Mouse (Mus musculus): ENCODE data around the gene Dusp22. TPM values are rescaled to one million over a fixed set of nuclear protein-coding genes. Genes with fewer than 3 reads are reported as not detected.

The Dusp22 gene
- polyA plus RNA-seq, 1 experiment from 2014 or later, result 18.9 TPM

GRCm38 (mm10) chr13:30738310-30738840 is 78.6 kb downstream of the Dusp22 start:
- H3K9ac ChIP-seq, result no peak overlapping the region
- WGBS, result 70% methylated on average over 4 of the region's 4 CpGs

DNA sequence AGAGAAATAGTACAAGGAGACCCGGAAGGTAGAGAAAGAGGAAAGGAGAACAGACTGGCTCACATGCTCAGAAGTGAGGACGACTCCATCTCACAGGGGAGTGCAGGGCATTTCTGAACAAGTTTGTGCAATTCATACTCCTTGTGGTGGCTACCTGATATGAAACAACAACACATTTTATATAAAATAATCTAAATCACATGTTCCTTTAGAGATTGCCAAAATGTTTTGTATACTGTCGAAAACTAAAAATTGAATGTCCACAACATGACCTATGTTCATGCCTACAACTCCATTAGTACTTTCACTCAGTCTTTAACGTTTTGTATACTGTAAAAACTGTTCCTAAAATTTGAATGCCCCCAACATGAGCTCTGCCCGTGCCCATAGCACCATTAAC is 81.4 kb downstream of the Dusp22 start:
- H3K4me2 ChIP-seq, result no peak overlapping the region
- H3K9ac ChIP-seq, result no peak overlapping the region
- no peak overlapping the region for H3K4me3 ChIP-seq
- H3K4me1 ChIP-seq (replicated peaks), result no peaks in the 10 kb centered on the region
- peaks cover 9% of the 10 kb centered on the region; the same call in 1 of the 2 replicates for H3K27me3 ChIP-seq (replicated peaks)
- no peaks in the 10 kb centered on the region for H3K36me3 ChIP-seq
- WGBS, result 67% methylated on average over 5 of the region's 5 CpGs
- no peaks in the 10 kb centered on the region for H3K9me3 ChIP-seq (replicated peaks)
- no peak for ATAC-seq (ENCODE audit: insufficient number of reproducible peaks, low FRiP score)
- no peak overlapping the region for H3K27ac ChIP-seq (ENCODE audit: poor library complexity, severe bottlenecking)

More at GRCm38 (mm10) chr13:30738310-30738840, 78.6 kb downstream of the Dusp22 start:
- H3K4me3 ChIP-seq, result no peak overlapping the region
- H3K9me3 ChIP-seq (replicated peaks), result no peaks in the 10 kb centered on the region
- no peak overlapping the region for H3K4me2 ChIP-seq
- no peak overlapping the region for H3K27ac ChIP-seq (ENCODE audit: poor library complexity, severe bottlenecking)
- H3K4me1 ChIP-seq (replicated peaks), result no peaks in the 10 kb centered on the region
- peaks cover 3% of the 10 kb centered on the region; the same call in 1 of the 2 replicates for H3K27me3 ChIP-seq (replicated peaks)
- no peaks in the 10 kb centered on the region for H3K36me3 ChIP-seq
- no peak for ATAC-seq (ENCODE audit: insufficient number of reproducible peaks, low FRiP score)

DNA sequence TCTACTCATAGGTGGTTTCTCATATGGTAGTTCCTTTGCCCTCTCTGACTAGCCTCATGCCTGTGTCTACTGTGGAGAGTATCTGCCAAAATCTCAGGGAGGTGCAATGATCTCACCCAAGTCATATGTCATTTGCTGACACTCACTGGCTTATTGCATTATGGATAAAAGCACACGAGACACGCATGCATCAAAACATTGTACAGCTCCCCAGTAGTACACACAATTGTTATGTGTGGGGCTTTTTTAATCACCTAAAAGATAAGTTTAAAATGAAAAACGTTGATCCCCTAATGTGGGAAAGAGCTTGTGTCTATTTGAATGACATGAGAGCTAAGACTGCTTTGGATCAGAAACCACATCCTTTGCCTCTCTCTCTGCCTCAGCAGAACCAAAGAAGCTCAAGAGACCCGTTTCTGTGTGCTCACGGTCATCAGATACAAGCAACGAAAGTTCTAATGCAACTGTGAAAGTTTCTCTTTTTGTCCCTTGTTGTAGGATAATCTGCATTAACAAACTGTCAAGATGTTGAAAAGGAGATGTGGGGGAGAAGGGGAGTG is 82.7 kb downstream of the Dusp22 start:
- Histone ChIP-seq H3K4me1 (replicated peaks) (no peaks in the 10 kb centered on the region), H3K9me3 (replicated peaks) (no peaks in the 10 kb centered on the region), H3K27ac (ENCODE audit: poor library complexity, severe bottlenecking) (no peak overlapping the region), H3K4me2 (no peak overlapping the region), H3K4me3 (no peak overlapping the region), H3K27me3 (replicated peaks) (peaks cover 15% of the 10 kb centered on the region), H3K36me3 (no peaks in the 10 kb centered on the region), H3K9ac (no peak overlapping the region)
- no peak for ATAC-seq (ENCODE audit: insufficient number of reproducible peaks, low FRiP score)
- 66% methylated on average over 6 of the region's 6 CpGs for WGBS

DNA sequence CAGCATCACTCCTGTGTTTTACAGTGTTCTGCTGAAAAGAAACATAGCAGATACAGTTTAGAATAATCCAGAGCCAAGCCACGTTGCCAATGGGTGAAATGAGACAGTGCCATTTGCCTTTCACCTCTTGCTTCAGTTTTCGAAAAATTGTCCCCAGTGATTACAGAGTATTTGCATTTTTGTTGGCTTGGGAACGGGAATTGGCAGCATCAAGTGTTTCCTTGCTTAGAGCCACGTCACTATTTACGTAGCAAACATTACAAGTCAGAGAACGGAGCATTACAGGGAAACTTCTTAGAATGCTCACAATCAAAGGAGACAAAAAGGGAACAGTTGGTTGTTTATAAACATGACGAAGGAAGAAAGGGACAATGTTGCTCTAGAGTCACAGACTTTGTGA is 85.3 kb downstream of the Dusp22 start:
- H3K4me1 ChIP-seq (replicated peaks), result peaks cover 14% of the 10 kb centered on the region
- no peak overlapping the region for H3K4me3 ChIP-seq
- H3K36me3 ChIP-seq, result no peaks in the 10 kb centered on the region
- WGBS, result 70% methylated on average over 7 of the region's 7 CpGs
- H3K4me2 ChIP-seq, result no peak overlapping the region
- no peak overlapping the region for H3K27ac ChIP-seq (ENCODE audit: poor library complexity, severe bottlenecking)
- no peak for ATAC-seq (ENCODE audit: insufficient number of reproducible peaks, low FRiP score)
- no peaks in the 10 kb centered on the region for H3K9me3 ChIP-seq (replicated peaks)
- H3K9ac ChIP-seq, result no peak overlapping the region
- H3K27me3 ChIP-seq (replicated peaks), result peaks cover 41% of the 10 kb centered on the region

DNA sequence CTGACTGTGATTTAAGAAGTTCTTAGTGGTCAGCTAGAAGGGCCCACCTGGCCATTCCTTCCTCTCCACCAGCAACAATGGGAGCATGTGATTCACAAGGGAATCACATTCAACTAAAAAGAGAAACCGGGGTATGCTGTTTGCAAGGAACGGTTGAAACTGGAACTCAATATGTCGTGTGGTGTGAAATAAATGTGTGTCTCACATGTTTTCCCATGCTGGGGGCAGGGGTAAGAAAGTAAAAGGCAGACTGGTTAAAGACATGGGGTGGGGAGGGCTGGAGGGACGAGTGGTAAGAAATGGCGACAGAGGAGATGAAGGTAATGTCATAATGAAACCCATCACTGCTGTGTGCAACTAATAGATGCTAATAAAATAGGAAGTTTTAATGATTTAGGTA is 87.3 kb downstream of the Dusp22 start:
- Histone ChIP-seq H3K9ac (no peak overlapping the region), H3K4me2 (no peak overlapping the region), H3K4me1 (replicated peaks) (peaks cover 22% of the 10 kb centered on the region), H3K4me3 (no peak overlapping the region), H3K9me3 (replicated peaks) (no peaks in the 10 kb centered on the region), H3K27me3 (replicated peaks) (peaks cover 60% of the 10 kb centered on the region), H3K36me3 (no peaks in the 10 kb centered on the region), H3K27ac (ENCODE audit: poor library complexity, severe bottlenecking) (no peak overlapping the region)
- no peak for ATAC-seq (ENCODE audit: insufficient number of reproducible peaks, low FRiP score)
- 76% methylated on average over 5 of the region's 5 CpGs for WGBS

GRCm38 (mm10) chr13:30747504-30747903 is 87.7 kb downstream of the Dusp22 start:
- no peaks in the 10 kb centered on the region for H3K36me3 ChIP-seq
- WGBS, result 61% methylated on average over 11 of the region's 11 CpGs
- no peak overlapping the region for H3K27ac ChIP-seq (ENCODE audit: poor library complexity, severe bottlenecking)
- no peak for ATAC-seq (ENCODE audit: insufficient number of reproducible peaks, low FRiP score)
- H3K9ac ChIP-seq, result no peak overlapping the region
- peaks cover 22% of the 10 kb centered on the region for H3K4me1 ChIP-seq (replicated peaks)
- H3K9me3 ChIP-seq (replicated peaks), result no peaks in the 10 kb centered on the region
- H3K4me3 ChIP-seq, result no peak overlapping the region
- H3K27me3 ChIP-seq (replicated peaks), result peaks cover 60% of the 10 kb centered on the region
- no peak overlapping the region for H3K4me2 ChIP-seq

DNA sequence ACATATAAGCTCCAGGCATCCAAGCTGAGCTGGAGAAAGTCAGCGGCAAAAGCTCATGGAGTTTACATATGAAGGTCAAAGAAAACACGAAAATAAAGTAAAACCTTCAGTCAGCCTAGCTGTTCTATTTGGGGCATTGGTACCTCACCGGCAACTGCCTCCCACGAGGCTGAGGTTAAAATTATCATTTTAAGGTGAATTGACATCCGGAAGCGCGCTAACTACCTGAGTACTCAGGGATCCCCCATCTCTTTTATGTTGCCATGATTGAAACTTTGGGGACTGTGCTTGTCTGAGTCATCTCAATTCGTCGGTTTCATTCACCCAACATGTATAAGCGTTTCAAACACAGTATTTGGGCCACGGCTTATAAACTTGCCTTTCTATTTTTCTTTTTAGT is 88.5 kb downstream of the Dusp22 start:
- Histone ChIP-seq H3K36me3 (no peaks in the 10 kb centered on the region), H3K4me1 (replicated peaks) (peaks cover 22% of the 10 kb centered on the region), H3K4me3 (no peak overlapping the region), H3K9me3 (replicated peaks) (no peaks in the 10 kb centered on the region), H3K27ac (ENCODE audit: poor library complexity, severe bottlenecking) (no peak overlapping the region), H3K27me3 (replicated peaks) (peaks cover 68% of the 10 kb centered on the region), H3K4me2 (no peak overlapping the region), H3K9ac (no peak overlapping the region)
- ATAC-seq (ENCODE audit: insufficient number of reproducible peaks, low FRiP score), result no peak
- WGBS, result 57% methylated on average over 11 of the region's 11 CpGs

DNA sequence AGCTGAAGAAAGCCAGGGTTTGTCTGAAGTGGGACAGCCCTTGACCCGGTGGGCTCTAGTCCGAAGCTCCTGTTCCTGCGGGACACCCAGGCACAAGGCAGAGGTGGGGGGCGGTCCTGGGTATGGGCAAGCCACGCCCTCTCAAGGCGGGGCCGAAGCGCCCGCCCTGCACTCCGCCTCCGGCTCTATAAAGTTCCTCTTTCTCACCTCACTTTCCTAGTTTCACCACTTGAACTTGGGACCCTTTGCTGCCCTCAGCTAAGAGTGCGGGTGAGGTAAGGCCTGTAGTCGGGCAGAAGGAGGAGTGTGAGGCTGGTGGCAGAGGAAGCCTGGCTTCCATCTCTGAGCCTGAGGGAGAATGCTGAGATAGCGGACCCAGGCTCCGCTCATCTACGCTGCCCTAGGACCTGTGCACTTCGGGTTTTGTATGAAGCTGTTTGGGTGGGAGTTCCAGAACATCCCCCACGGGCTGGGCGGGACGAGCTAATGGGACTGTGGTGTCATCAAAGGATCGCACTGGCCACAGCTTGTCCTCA is 89.3 kb downstream of the Dusp22 start, which contains the start of gene Irf4:
Gene Irf4, plus strand, starts transcription at position 206 of the 536 bp plus-strand sequence.
- Histone ChIP-seq H3K36me3 (no peaks in the 10 kb centered on the region), H3K4me2 (peak within 1 kb of the TSS; percentile 76), H3K27me3 (replicated peaks) (peaks cover 71% of the 10 kb centered on the region), H3K9me3 (replicated peaks) (no peaks in the 10 kb centered on the region), H3K4me3 (peak within 1 kb of the TSS; percentile 46), H3K27ac (ENCODE audit: poor library complexity, severe bottlenecking) (no peak within 1 kb of the TSS), H3K9ac (no peak within 1 kb of the TSS), H3K4me1 (replicated peaks) (peaks cover 22% of the 10 kb centered on the region)
- peak; percentile 77 for ATAC-seq (ENCODE audit: insufficient number of reproducible peaks, low FRiP score)
- under 1% methylated on average over 21 of the region's 21 CpGs for WGBS

GRCm38 (mm10) chr13:30749557-30750141 is 89.8 kb downstream of the Dusp22 start:
- no peak for ATAC-seq (ENCODE audit: insufficient number of reproducible peaks, low FRiP score)
- no peak overlapping the region for H3K9ac ChIP-seq

GRCm38 (mm10) chr13:30750461-30751303 is 90.9 kb downstream of the Dusp22 start:
- Histone ChIP-seq H3K9me3 (replicated peaks) (no peaks in the 10 kb centered on the region), H3K4me1 (replicated peaks) (peaks cover 22% of the 10 kb centered on the region), H3K9ac (peak overlapping the region; percentile 31; the same call in 1 of the 2 replicates), H3K36me3 (no peaks in the 10 kb centered on the region), H3K27ac (ENCODE audit: poor library complexity, severe bottlenecking) (no peak overlapping the region), H3K4me2 (peak overlapping the region; percentile 76), H3K27me3 (replicated peaks) (peaks cover 71% of the 10 kb centered on the region), H3K4me3 (peak overlapping the region; percentile 46)
- ATAC-seq (ENCODE audit: insufficient number of reproducible peaks, low FRiP score), result no peak
- 5% methylated on average over 33 of the region's 33 CpGs for WGBS

More at GRCm38 (mm10) chr13:30749557-30750141, 89.8 kb downstream of the Dusp22 start:
- Histone ChIP-seq H3K9me3 (replicated peaks) (no peaks in the 10 kb centered on the region), H3K36me3 (no peaks in the 10 kb centered on the region), H3K4me3 (peak overlapping the region; percentile 46), H3K27ac (ENCODE audit: poor library complexity, severe bottlenecking) (no peak overlapping the region), H3K4me2 (peak overlapping the region; percentile 76), H3K27me3 (replicated peaks) (peaks cover 71% of the 10 kb centered on the region), H3K4me1 (replicated peaks) (peaks cover 22% of the 10 kb centered on the region)
- 4% methylated on average over 11 of the region's 11 CpGs for WGBS

- Histone ChIP-seq H3K4me3 (no peak overlapping the region), H3K4me2 (no peak overlapping the region), H3K9ac (no peak overlapping the region), H3K36me3 (no peaks in the 10 kb centered on the region), H3K9me3 (replicated peaks) (no peaks in the 10 kb centered on the region), H3K4me1 (replicated peaks) (peaks cover 22% of the 10 kb centered on the region), H3K27ac (ENCODE audit: poor library complexity, severe bottlenecking) (no peak overlapping the region), H3K27me3 (replicated peaks) (peaks cover 66% of the 10 kb centered on the region)
- WGBS, result 32% methylated on average over 6 of the region's 6 CpGs
- no peak for ATAC-seq (ENCODE audit: insufficient number of reproducible peaks, low FRiP score)
Observed at GRCm38 (mm10) chr13:30751304-30751580, 91.4 kb downstream of the Dusp22 start.
